Mouse (Mus musculus) stomach, embryonic 15.5 days (tissue): Measurements from ENCODE around the gene Vmn1r202. TPM values are rescaled to one million over a fixed set of nuclear protein-coding genes. Genes with fewer than 3 reads are reported as not detected.
"Not testable (repeated sequence)": the region's sequence is repeated elsewhere in the genome, so short reads cannot be mapped to it uniquely, and the experiment has no call there.

ENCODE experiments used
- ATAC-seq: fragments of 200-750 bp; cut with Nextera tagmentation; 2 replicates; pipeline ENCODE4 v1.8.0; 2017; ENCODE audit warnings: low read depth, moderate number of reproducible peaks, moderate TSS enrichment; ENCODE audit not compliant: insufficient read depth, low FRiP score
- H3K27ac ChIP-seq: fragments of 300-500 bp; sonication (generic); 2 replicates; pipeline ENCODE4 v1.5.1; 2015; ENCODE audit warnings: mild to moderate bottlenecking, inconsistent platforms
- H3K27me3 ChIP-seq: fragments of 300-500 bp; sonication (generic); replicated peaks from 2 replicates; pipeline ENCODE4 v1.6.1; 2015; ENCODE audit warnings: inconsistent platforms
- H3K36me3 ChIP-seq: fragments of 300-500 bp; sonication (generic); 2 replicates; pipeline ENCODE4 v1.6.1; 2015; ENCODE audit warnings: inconsistent platforms
- H3K4me1 ChIP-seq: fragments of 300-500 bp; sonication (generic); 2 replicates; pipeline ENCODE4 v1.6.1; 2015; ENCODE audit warnings: inconsistent platforms
- H3K4me2 ChIP-seq: fragments of 300-500 bp; sonication (generic); 2 replicates; pipeline ENCODE4 v1.6.1; 2015; ENCODE audit warnings: mild to moderate bottlenecking, inconsistent platforms
- H3K4me3 ChIP-seq: fragments of 300-500 bp; sonication (generic); replicated peaks from 2 replicates; pipeline ENCODE4 v1.5.1; 2015; ENCODE audit warnings: inconsistent platforms
- H3K9ac ChIP-seq: fragments of 300-500 bp; sonication (generic); 2 replicates; pipeline ENCODE4 v1.6.1; 2015; ENCODE audit warnings: inconsistent platforms
- H3K9me3 ChIP-seq: fragments of 300-500 bp; sonication (generic); 2 replicates; pipeline ENCODE4 v1.6.1; 2016; ENCODE audit warnings: inconsistent platforms
- WGBS: fragments of 180-500 bp; shearing (Covaris S2); methylation state at CpG from one replicate; pipeline ENCODE4 v1.1.7; 2015; 5-methylcytosine and 5-hydroxymethylcytosine counted together
- polyA plus RNA-seq: library from polyadenylated mRNA; unstranded; fragments of >200 nt; fragmentation: Nextera tagmentation; extraction: Ambion mirVana; gene quantifications from 2 replicates; pipeline ENCODE4 v1.2.1, GENCODE M21; 2015

The Vmn1r202 gene
- polyA plus RNA-seq, result 0.03 TPM in 1 of 2 replicates, not detected in the other

GRCm38 (mm10) chr13:22505281-22505680 is at the start of gene Vmn1r202:
TSS of gene Vmn1r202 (minus strand) at chr13:22505381.
- H3K9ac ChIP-seq, result no peak within 1 kb of the TSS
- ATAC-seq, result no peak
- H3K27me3 ChIP-seq, result no peaks in the 10 kb centered on the region

GRCm38 (mm10) chr13:22552898-22553297 is 47.7 kb upstream of the Vmn1r202 start, which contains the start of gene Vmn1r204:
TSS of gene Vmn1r204 (plus strand) at chr13:22553198.
- H3K27ac ChIP-seq, H3K9me3 ChIP-seq, H3K4me1 ChIP-seq, H3K4me3 ChIP-seq, ATAC-seq, H3K27me3 ChIP-seq, H3K4me2 ChIP-seq, H3K36me3 ChIP-seq, H3K9ac ChIP-seq: not testable (repeated sequence)
- 50% methylated on average over 1 of the region's 1 CpGs for WGBS

More at GRCm38 (mm10) chr13:22505281-22505680, at the start of gene Vmn1r202:
- no peak within 1 kb of the TSS for H3K4me2 ChIP-seq
- H3K4me1 ChIP-seq, result no peaks in the 10 kb centered on the region
- no peak within 1 kb of the TSS for H3K27ac ChIP-seq
- no peaks in the 10 kb centered on the region for H3K9me3 ChIP-seq
- no peaks in the 10 kb centered on the region for H3K36me3 ChIP-seq
- no peak within 1 kb of the TSS for H3K4me3 ChIP-seq

GRCm38 (mm10) chr13:22517814-22518213 is 12.6 kb upstream of the Vmn1r202 start, which contains the start of gene Vmn1r203:
TSS of gene Vmn1r203 (plus strand) at chr13:22518114.
- no peak within 1 kb of the TSS for H3K27ac ChIP-seq
- no peaks in the 10 kb centered on the region for H3K36me3 ChIP-seq
- H3K9ac ChIP-seq, result no peak within 1 kb of the TSS
- no peak within 1 kb of the TSS for H3K4me3 ChIP-seq
- no peak within 1 kb of the TSS for H3K4me2 ChIP-seq
- no peaks in the 10 kb centered on the region for H3K27me3 ChIP-seq
- H3K4me1 ChIP-seq, result no peaks in the 10 kb centered on the region
- no peak for ATAC-seq
- no peaks in the 10 kb centered on the region for H3K9me3 ChIP-seq

- no peak for ATAC-seq
- WGBS, result 80% methylated on average over 3 of the region's 3 CpGs
- no peaks in the 10 kb centered on the region for H3K27me3 ChIP-seq
These were observed 2.8 kb downstream of the Vmn1r202 start for GRCm38 (mm10) chr13:22502431-22502830.

GRCm38 (mm10) chr13:22471623-22472022 is 33.6 kb downstream of the Vmn1r202 start, which contains the start of gene Vmn1r201:
TSS of gene Vmn1r201 (plus strand) at chr13:22471923.
- Histone ChIP-seq H3K9me3 (no peaks in the 10 kb centered on the region), H3K27ac (no peak within 1 kb of the TSS), H3K9ac (no peak within 1 kb of the TSS), H3K4me3 (no peak within 1 kb of the TSS), H3K36me3 (no peaks in the 10 kb centered on the region), H3K4me2 (no peak within 1 kb of the TSS), H3K4me1 (no peaks in the 10 kb centered on the region), H3K27me3 (no peaks in the 10 kb centered on the region)
- ATAC-seq, result no peak
- WGBS, result 56% methylated on average over 1 of the region's 1 CpGs

More at GRCm38 (mm10) chr13:22502431-22502830, 2.8 kb downstream of the Vmn1r202 start:
- no peak overlapping the region for H3K27ac ChIP-seq
- no peaks in the 10 kb centered on the region for H3K36me3 ChIP-seq
- H3K9me3 ChIP-seq, result no peaks in the 10 kb centered on the region
- H3K9ac ChIP-seq, result no peak overlapping the region
- no peak overlapping the region for H3K4me3 ChIP-seq
- H3K4me1 ChIP-seq, result no peaks in the 10 kb centered on the region
- H3K4me2 ChIP-seq, result no peak overlapping the region

- no peak overlapping the region for H3K27ac ChIP-seq
- H3K4me3 ChIP-seq, result no peak overlapping the region
- no peaks in the 10 kb centered on the region for H3K4me1 ChIP-seq
- no peak for ATAC-seq
- no peaks in the 10 kb centered on the region for H3K27me3 ChIP-seq
- no peak overlapping the region for H3K4me2 ChIP-seq
- no peaks in the 10 kb centered on the region for H3K36me3 ChIP-seq
- no peaks in the 10 kb centered on the region for H3K9me3 ChIP-seq
- no peak overlapping the region for H3K9ac ChIP-seq
These were observed 50.0 kb downstream of the Vmn1r202 start for GRCm38 (mm10) chr13:22455145-22455544.

Other genes with a start within 250 kb of the Vmn1r202 start
- not detected in 2 replicates for gene Vmn1r195, start 234.9 kb downstream of the Vmn1r202 start, polyA plus RNA-seq
- not detected in 2 replicates for gene Vmn1r196, start 215.5 kb downstream of the Vmn1r202 start, polyA plus RNA-seq
- not detected in 2 replicates for gene Vmn1r197, start 180.8 kb downstream of the Vmn1r202 start, polyA plus RNA-seq
- not detected in 2 replicates for gene Vmn1r198, start 155.0 kb downstream of the Vmn1r202 start, polyA plus RNA-seq
- gene Vmn1r199, start 125.6 kb downstream of the Vmn1r202 start, polyA plus RNA-seq, result not detected in 2 replicates
- gene Vmn1r200, start 115.0 kb downstream of the Vmn1r202 start, polyA plus RNA-seq, result not detected in 2 replicates
- gene Vmn1r201, start 33.5 kb downstream of the Vmn1r202 start, polyA plus RNA-seq, result not detected in 2 replicates
- gene Vmn1r203, start 12.7 kb upstream of the Vmn1r202 start, polyA plus RNA-seq, result not detected in 2 replicates
- not detected in 2 replicates for gene Vmn1r204, start 47.8 kb upstream of the Vmn1r202 start, polyA plus RNA-seq
- not detected in 2 replicates for gene Vmn1r205, start 87.6 kb upstream of the Vmn1r202 start, polyA plus RNA-seq
- gene Vmn1r206, start 118.9 kb upstream of the Vmn1r202 start, polyA plus RNA-seq, result not detected in 2 replicates
- not detected in 2 replicates for gene Vmn1r207-ps, start 224.2 kb upstream of the Vmn1r202 start, polyA plus RNA-seq